Mouse (Mus musculus) thymus, postnatal 36 days (tissue): ENCODE results near the gene Kcnq1.
A peak's percentile ranks its signal among the peaks of the same experiment; 100 is the strongest.

ENCODE experiments used
- DNase-seq, 2 experiments: peaks; one replicate each; pipeline ENCODE4 v3.0.0; 2022; ENCODE audit warnings: mixed read lengths in 2 of 2

Gene Kcnq1

DNA sequence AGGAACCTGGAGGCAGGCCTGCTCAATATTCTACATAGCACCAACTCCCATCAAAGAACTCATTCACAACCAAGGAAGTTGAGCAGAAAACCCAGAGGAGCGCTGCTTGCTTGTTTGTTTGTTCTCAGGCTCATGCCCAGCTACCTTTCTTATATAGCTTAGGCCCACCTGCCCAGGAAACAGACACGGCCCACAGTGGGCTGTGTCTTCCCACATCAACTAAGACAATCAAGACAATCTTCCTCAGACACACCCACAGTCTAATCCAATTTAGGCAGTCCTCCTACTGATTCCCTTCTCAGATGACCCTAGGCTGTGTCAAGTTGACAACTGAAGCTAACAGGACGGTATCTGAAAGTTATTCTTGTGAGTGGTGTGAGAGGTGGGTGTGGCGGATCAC lies at the start of gene Kcnq1:
Kcnq1 (plus strand) TSS at position 301 of the 400 bp plus-strand sequence.
- DNase-seq, result no peak

DNA sequence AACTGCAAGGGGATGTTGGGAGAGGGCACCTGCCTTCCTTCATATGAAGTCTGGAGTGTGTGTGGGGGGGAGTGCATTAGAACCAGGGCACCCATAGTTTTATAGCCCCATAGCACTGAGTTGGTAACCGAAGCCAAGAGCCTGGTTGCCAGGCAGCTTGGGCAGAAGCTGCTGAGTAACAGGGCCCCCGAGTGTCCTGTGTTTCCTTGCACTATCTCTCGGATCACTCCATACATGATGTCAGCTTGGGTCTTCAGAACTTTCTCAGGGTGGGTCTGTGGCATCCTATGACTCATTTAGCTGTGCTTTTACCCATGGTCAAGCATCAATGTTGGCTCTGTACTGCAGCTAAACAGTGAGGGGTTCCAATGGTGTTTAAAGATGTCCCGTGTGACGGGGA lies 49.1 kb upstream of the Kcnq1 start:
- no peak for DNase-seq

DNA sequence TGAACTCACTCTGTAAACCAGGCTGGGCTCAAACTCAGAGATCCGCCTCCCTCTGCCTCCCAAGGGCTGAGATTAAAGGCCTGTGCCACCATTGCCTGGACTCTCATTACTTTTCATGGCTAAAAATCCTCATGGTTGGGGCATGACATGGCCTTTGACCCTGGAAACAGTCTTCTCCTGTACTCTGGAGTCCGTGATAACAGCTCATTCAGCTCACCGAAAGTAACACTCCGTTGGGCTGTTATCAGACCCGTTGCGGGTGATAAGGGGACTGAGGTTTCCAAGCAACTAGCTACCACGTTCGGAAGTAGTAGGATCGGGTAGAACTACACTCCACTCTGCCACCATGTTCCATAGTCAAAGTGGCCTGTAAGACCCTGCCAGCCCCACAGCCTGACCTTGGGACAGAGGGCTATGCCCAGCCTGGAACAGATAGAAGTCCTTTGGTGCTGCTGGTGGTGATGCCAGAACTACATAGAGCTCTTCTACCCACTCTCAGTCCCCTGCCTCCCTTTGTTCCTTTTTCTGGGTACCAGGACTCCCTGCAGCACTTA lies 48.4 kb upstream of the Kcnq1 start:
- no peak for DNase-seq

DNA sequence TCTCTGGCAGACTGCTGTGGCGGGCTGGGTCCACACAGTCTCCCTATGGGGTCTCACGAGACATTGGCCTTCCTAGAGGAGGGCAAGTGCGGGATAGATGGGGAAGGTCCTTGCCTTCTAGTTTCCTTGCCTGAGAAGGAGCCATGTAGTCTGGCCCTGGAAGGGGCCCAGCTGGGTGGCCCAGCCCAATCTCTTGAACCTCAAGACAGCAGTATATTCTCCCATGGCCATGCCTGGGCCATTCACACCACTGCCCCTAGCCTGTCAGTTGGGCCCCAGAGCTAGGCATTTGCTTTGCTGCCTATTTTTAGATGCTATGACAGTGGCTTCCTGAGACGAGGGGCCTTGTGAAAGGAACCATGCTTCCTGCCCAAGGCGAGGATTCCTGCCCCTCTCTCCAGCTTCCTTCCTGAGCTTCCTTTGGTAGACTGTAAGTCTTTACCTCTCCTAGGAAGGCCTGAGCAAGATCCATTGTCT lies 47.9 kb upstream of the Kcnq1 start:
- DNase-seq, result no peak

DNA sequence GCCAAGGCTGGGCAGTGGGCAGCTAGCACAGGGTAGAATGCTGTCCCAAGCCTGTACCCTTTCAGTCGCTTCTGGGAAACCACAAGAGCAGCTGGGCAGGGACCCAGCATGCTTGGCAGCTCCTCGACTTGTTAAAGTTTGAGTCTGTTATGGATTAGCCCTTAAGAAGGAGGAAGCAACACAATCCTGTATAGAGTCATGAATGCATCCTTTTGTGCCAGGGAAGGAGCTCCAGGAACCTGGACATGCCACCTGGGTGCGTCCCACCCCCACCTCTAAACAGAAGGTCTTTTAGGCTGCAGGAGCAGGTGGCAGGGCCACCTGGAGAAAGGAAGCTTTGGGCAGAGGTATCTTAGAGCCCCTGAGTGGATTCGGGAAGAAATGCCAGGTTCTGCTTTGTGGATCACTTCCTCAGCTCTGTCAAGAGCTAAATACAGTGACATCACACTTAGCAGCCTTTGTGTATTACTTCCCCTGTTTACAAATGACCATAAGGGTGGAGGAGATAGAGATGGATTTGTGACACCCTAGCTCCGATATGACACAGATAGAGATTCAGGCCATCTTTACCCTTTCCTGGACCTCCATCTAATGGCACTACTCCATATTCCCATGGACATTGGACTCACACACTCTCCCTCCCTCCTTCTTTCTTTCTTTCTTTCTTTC lies 46.8 kb upstream of the Kcnq1 start:
- DNase-seq, result no peak

DNA sequence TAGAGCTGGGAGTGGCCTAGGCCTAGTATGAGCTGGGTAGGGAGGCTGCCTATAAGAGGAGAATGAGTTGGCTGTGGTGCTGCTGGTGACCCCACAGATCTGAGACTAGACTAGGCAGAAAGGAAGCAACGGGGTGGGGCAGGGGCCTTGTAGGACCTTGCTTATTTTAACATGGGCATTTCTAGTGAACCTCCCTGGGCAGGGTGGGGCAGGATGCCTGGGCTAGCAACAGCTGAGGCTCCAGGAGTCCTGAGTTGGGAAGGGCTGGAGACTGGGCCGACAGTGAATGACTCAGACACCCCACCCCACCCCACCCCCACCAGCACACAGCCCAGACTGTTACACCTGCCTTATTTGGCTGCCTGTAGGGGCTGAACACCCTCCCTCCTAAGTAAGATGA lies 43.5 kb upstream of the Kcnq1 start:
- DNase-seq, result no peak

DNA sequence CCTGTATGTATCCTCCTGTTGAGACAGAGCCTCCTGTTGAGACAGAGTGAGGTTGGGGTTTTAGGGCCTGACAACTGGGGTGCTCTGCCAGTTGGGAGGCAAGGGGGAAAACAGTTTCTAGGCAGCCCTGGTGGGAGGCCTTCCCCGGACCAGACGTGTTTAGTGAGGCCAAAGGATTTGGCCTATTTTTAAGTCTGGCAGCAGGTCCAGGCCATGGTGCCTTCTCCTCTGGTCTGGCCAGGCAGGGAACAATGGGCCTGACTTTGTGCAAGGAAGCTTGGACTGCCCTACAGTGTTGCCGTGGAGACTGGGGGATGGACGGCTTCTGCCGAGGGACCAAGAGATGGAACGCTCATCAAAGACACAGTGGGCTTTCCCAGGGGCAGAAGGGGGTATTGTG lies 41.9 kb upstream of the Kcnq1 start:
- DNase-seq, result no peak

DNA sequence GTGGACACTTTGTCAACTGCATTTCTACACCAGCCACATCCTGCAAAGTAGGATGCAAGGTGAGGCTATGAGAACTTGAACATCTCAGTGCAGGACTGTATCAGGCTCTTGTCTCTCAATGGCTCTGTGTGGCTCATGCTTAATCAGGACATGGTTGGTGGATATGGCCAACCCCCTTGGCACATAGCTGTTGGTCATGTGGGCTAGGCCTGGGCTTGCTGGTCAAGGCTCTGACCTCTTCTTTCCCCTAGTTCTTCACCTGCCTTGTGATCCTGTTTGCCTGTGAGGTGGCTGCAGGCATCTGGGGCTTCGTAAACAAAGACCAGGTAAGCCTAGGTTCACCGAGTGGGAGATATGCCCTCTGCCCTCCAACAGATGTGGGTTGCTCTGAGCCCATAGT lies 40.5 kb upstream of the Kcnq1 start:
- DNase-seq, result no peak

DNA sequence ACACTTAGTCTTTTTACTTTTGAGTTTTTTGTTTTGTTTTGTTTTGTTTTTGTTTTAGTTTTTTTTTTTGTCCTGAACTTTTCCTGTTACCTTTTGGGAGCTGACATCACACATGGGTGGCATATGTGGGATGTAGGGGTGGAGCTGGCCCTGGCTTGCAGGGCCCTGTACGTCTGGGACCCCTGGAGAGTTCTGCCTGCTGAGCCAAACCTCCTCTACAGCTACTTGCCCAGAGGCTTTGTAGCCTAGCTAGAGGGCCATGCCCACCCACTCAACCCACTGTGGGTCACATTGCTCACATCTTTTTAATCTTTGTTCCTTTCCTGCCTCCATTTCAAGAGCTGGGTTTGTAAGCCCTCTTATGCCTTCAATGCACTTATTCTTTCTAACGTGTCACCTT lies 38.7 kb upstream of the Kcnq1 start:
- no peak for DNase-seq

DNA sequence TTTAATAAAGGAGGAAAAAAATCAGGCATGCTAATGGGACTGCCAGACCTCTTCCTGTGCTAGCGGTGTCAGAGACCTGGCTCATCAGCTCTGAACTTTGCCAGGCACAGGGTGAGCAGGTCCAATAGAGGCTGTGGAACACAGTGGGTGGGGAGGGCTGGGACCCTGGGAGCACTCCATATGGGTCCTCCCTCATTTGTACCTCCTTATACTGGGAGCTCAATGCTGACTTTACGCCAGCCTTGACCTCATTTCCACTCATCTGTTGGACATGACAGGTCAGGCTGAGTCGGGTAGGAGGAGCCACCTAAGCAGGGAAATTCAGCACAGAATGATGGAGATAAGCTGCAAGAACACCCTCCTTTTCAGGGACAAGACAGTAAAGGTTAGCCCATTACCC lies 38.3 kb upstream of the Kcnq1 start:
- no peak for DNase-seq

DNA sequence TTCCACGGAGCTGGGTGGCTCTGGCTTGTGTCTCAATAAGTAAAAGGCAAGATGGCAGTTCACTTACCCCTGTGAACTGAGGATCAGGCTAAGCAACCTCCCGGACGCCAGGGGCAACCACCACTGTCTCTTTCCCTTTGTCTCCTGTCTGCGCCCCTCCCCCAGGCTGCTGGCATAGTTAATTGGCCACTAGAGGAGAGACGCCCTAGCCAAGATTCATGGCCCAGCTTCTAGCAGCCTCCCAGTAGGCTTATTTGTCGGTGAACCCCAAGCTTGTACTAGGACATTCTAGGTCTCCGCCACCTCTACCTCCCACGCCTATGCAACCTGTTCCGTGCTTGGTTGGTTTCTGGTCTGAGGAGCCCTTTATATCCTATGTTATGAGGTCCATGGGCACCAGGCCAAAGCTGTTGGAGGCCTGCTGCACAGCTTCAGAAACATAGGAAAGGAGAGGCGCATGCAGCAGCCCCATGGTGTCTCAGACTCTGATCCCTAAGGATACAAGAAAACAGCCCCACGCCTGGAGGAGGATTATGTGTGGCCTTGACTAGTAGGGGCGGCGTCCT lies 37.8 kb upstream of the Kcnq1 start:
- peak in 1 of 2 experiments; percentile 48 for DNase-seq

DNA sequence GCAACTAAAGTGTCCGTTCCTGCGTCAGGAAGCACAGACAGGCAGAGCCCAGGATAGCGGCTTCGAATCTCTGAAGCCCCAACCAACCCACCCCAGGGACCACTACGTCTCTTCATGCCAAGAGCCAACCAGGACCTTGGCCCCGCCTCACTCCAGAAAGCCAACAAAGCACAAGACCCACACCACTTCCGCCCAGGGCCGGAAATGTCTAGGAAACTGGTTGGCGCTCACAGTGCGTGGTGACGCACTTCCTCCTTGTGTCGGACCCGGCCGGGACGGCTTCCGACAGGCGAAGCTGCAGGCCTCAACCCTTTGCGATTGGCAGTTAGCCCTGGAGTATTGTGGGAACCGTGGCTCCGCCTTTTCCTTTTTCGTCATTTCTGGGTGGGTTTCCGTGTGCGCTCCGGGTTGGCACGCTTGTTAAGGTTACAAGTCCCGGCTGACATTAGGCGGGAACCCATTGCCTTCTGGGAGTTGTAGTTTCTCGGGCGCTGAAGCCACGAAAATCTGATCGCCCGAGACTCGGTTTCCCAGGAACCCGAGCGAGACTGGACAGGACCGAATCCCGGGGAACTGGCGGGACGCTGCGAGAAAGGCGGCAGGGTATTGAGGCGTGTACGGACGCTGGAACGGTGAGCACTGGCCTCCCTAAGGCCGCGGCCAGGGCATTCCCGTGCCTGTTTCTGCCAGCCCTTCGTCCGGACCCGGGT lies 37.1 kb upstream of the Kcnq1 start, which contains the start of gene Tssc4:
Tssc4 (plus strand) TSS at position 368 of the 710 bp plus-strand sequence.
- DNase-seq, result peak; percentile 92 to 97

DNA sequence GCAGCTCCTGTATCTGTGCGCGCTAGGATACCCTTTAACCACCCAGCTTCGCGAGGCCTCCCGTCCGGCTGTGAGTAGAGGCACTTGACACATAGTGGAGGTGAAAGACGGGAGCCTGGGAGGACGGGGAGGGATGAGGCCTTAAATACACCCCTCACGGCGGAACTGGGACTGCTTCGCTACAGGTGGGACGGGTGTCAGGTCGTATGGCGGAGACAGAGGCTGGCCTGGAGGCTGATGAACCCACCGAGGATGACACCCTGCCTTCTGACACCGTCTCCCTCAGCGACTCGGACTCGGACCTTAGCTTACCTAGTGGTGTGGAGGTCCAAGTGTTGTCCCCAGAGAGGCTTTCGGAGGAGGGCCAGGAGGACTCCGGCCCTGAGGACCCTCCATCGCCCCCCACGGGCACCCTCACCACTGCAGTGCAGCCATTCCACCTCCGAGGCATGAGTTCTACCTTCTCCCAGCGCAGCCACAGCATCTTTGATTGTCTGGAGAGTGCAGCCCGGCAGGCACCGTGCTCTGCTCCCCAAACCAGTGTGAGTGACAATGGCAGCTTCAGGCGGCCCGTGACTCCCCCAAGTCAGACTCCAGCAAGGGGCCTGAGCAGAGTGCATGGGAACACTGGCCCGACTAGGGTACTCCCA lies 36.3 kb upstream of the Kcnq1 start:
- DNase-seq, result peak in 1 of 2 experiments; percentile 52

DNA sequence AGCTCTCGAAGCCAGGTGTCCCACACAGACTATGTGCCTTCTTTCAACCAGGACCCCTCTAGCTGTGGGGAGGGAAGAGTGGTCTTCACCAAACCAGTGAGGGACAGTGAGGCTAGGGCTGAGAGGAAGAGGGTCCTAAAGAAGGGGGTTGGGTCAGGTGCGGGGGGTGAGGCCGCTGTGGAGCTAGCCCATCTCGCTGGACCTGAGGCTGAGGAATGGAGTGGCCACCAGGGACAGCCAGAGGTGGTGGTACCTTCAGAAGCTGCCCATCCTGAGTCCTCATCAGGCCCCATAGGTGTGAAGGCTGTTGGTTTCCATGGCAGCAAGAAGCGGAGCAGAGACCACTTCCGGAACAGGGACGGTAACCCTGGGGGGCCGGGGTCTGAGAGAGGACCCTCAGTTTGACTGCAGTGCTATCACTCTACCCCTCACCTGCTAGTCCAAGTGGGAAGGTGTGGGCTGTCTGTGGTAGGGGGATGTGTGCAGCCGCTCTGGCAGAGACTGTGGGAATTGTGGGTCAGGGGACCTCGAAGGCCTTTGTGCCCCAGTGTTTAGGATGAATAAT lies 35.6 kb upstream of the Kcnq1 start:
- DNase-seq, result no peak

DNA sequence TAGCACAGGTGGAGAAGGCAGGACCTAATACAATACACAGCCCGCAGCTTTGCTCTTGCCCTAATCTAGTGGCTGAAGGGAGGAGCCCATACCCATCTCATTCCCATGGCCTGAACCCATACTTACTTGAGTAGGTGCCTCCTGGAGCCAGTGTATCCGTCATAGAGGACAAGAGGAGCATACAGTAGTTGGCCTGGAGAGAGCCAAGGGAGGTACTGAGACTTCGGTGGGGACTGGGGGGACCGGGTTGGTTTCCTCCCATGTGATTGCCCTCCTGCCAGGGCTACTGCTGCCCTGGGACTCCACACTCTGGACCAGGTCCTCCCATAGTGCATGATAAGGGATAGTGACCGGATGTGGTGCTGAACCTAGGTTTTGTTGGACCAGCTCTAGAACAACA lies 33.6 kb upstream of the Kcnq1 start:
- DNase-seq, result no peak

DNA sequence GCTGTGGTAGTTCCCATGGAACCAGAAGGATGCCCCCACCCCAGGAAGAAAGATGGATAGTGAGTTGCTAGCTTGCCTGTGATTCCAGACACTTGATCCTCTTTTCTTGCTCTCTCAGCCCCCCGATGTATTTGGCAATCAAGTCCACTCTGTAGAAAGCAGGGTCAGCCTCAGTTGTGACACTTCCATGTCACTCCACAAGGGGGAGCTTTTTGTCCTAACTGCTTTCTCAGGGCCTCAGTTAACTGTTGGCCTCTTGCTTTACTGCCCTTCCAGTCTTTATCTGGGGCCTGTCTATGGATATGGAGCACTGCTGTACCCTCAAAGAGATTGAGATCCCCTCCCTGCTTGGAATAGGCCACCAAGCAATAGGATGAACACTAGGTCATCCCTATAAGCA lies 33.1 kb upstream of the Kcnq1 start:
- peak in 1 of 2 experiments; percentile 47 for DNase-seq

DNA sequence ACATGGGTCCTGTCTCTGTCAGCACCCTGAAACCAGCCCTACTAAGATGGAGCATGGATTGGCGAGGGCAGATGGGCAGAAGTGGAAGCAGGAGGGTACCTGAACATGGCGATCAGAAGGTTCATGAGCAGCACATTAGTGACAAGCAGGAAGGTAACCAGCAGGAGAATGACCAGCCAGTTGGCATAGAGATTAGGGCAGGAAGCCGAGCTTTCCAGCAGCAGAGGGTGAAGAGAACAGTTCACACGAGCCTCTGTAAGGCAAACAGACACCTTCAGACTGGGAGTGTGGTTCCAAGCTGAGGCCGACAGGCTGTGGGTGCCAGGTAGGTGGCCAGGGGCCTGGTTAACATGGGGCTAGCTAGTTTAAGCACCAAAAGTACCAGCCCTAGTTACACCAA lies 30.8 kb upstream of the Kcnq1 start:
- DNase-seq, result no peak

DNA sequence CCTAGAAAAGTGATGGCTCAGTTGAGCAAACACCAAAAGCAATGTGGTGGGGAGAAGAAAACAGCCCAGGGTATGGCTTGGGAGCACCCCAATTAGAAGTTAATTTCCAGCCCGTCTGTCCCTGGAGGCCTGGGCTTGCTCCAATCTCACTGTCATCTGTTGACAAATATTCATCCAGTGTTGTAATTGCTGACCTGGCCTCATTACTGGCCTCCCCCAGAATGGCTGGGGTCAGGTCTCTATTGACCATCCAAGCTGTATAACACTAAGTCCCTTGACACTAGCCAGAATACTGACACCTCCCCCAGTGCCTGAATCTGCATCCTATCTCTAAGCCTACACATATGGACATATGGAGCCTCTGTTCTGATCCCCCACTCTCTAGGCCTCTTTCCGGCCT lies 28.8 kb upstream of the Kcnq1 start:
- no peak for DNase-seq

DNA sequence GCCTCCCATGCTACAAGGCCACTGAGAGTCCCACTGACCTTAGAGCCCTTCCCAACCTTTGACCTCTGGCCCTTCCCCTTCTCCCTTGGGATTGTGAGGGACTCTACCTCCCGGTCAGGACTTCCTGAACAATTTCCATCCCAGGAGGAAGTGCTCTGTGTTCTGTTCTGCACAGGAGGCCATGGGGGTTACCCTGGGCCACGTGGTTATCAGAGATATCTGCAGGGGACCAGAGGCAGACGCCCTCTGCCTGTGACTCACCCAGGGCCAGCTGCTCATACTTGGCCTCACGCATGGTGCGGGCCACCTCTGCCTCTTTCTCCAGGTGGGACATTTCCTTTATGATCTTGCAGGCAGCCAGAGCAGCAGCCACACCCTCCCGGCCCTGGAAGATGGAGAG lies 24.1 kb upstream of the Kcnq1 start:
- no peak for DNase-seq

DNA sequence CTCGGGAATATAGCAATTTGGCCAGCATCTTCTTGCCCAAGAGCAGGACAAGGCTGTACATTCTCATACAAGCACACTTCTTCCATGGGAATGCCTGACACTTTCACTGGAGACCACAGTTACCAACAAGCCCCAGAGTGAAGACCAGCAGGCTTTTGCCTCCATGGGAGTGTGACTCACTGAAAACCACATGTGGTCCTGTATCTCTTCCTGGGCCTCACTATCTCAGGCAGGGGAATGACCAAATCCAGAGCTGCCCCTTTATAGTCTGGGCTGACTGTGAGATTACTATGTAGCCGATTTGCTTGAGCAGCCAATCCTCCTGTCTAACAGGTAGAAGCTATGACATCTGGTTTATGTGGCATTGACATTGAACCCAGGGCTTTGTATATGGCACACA lies 22.5 kb upstream of the Kcnq1 start:
- DNase-seq, result no peak

DNA sequence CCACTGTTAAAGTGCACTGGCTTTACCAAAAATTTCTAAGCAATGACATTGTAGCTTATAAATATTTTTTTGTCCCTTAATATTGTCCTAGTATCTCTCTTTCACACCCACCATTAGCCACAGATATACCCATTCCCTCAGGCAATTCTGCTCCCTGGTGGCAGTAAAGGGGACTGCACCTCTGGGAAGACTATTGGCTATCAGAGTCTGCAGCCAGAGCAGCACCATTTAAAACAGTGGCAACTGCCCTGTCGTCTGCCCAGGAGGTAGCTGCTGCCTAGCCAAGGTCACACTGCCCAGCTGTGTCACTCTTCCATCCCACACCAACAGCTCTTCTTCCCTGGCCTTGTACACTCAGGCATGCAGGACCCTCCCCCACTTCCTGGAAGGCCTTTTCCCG lies 19.8 kb upstream of the Kcnq1 start:
- DNase-seq, result peak; percentile 53 to 64

DNA sequence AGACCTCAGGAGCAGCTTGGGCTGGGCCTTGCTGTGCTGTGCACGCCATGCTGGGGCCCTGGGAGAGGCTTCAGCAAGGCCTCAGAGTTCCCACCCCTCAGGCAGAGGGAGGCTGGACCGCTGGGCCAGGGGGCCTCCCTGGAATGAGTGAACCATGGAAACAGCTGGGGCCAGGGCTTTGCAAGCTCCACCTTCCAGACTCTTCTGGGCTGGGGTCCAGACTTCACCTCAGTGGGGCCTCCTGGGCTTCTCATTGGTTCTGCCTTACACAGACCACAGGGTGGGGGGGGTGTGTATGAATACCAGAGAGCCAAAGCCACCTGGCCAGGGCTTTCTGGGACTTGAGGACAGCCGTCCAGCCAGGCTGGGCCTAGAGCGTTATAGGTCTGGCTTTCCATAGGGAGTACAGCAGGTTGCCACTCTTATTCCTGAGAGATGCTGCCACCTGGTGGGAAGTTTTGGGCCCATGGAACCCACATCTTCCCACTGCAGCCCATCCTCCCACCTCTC lies 19.0 kb upstream of the Kcnq1 start:
- peak in 1 of 2 experiments; percentile 23 for DNase-seq

DNA sequence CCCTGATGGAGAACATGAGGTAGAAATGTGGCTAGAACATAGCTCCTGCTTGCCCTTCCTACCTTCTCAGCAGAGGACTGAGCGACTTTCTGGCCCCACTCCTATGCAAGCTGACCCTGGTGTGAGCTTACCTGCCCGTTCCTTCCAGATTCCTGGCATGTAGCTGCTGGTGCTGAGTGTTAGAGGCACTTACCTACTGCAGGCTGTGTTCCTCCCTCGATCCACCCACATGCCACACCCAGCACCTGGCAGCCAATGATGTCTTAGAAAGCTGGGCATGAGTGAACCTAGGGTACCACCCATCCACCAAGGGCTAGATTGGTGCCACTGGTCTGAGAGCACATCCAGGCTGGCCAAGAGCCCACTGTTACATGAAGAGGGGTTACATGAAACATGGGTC lies 12.3 kb upstream of the Kcnq1 start:
- DNase-seq, result no peak
